Mouse (Mus musculus) B cell, adult (primary cell): ENCODE results near the gene Zrsr1. TPM values are rescaled to one million over a fixed set of nuclear protein-coding genes. Genes with fewer than 3 reads are reported as not detected.

Source experiments
- total RNA-seq: library from RNA; stranded (reverse); gene quantifications from 4 replicates; pipeline ENCODE4 v1.2.4, GENCODE M21; 2023; ENCODE audit not compliant: inconsistent age

Gene Zrsr1
- 37.0 to 61.0 TPM (median 41.1 TPM) in 4 replicates for total RNA-seq

DNA sequence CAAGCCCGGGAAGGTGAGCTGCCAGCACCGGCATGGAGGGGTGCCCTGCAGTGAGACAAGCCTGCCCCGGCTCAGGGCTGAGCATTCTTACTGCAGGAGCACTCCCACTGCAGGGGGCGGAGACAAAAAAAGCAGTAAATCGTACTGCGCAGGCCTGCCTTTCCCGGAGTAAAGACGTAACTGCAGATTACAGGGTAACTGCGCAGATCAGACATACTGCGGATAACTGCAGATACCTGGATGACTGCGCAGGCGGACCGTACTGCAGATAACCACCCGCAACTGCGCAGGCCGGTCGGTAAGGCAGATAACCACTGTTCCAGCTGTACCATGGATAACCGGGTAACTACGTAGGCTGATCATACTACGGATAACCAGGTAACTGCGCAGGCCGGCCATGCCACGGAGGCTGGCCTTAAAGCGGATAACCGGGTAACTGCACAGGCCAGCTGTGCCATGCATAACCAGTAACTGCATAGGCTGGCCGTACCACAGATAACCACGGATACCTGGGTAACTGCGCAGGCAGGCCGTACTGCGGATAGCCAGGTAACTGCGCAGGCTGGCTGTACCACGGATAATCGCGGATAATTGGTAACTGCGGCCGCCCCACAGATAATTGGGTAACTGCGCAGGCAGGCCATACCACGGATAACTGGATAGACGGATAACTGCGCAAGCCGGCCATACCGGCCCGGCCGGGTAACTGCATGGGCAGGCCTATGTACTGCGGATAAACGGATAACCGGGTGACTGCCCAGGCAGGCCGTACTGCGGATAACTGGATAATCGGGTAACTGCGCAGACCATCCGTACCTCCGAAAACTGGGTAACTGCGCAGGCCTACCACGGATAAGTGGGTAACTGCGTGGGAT lies at the start of gene Zrsr1:
TSS of gene Zrsr1 (plus strand) at position 171 of the 875 bp plus-strand sequence.

DNA sequence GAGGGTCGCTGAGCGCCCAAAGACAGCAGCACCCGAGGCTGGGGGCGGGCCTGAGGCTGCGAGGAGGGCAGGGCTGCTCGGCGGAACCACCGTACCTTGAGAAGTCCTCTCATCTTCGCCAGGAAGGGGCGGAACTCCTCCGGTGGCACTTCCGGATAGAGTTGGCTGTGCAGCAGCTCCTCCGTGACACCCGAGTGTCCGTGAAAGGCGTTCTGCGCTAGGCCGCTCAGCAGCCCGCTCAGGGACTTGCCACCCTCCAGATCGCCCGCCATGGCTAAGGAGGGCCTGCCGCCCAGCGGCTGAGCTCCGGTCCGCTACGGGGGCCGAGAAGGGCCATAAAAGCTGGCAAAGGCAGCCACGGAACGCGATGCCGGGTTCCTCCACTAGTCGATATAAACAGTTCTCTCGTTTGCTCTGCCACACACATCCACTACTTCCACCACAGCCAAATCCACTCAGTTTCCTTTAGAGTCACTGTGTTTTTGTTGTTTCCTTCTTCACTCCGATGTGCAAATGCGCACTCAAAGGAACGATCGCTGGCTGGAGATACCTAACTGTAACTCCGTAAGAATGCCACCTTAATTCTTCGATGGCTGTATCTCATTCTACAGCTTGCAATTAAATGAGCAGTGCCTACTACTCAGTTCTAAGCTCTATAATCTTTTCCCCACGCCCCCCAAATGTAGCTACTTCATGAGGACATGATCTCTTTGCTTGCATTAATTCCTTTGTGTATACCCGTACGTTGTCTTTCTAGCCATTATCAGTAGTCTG lies 10.4 kb downstream of the Zrsr1 start, which contains the start of the genes Gm28048 and Commd1:
TSS of gene Gm28048 (minus strand) at position 107 of the 774 bp plus-strand sequence.
TSS of gene Commd1 (minus strand) at position 399 of the 774 bp plus-strand sequence.

DNA sequence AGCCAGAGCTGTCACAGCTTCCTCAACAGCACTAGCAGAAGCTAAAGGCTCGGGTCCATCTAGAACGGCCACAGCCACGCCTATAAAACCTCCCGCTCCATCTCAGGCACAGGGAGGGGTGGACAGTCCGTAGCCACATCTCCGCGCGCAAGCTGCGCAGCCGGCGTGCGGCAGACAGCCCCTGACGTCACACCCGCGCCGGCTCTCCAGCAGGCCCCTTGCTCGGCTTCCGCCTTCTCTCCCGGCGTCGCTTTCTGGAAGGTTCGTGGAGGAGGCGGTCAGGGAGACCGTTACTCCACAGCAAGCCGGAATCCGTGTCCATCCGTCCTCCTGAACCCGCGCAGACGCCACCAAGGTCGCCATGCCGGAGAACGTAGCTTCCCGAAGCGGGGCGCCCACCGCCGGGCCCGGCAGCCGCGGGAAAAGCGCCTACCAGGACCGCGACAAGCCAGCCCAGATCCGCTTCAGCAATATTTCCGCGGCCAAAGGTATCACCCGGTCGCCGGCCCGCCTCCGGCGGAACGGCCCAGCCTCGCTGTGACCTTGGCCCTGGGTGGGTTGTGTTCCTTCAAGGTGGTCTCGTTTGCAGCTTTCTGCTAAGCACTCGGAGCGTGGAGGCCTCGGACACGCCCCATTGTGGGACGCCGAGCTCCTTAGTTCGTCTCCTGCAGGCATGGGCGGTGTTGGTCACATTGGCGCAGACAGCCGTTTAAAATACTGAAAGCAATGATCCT lies 18.8 kb downstream of the Zrsr1 start, which contains the start of gene Cct4:
TSS of gene Cct4 (plus strand) at position 127 of the 734 bp plus-strand sequence.

DNA sequence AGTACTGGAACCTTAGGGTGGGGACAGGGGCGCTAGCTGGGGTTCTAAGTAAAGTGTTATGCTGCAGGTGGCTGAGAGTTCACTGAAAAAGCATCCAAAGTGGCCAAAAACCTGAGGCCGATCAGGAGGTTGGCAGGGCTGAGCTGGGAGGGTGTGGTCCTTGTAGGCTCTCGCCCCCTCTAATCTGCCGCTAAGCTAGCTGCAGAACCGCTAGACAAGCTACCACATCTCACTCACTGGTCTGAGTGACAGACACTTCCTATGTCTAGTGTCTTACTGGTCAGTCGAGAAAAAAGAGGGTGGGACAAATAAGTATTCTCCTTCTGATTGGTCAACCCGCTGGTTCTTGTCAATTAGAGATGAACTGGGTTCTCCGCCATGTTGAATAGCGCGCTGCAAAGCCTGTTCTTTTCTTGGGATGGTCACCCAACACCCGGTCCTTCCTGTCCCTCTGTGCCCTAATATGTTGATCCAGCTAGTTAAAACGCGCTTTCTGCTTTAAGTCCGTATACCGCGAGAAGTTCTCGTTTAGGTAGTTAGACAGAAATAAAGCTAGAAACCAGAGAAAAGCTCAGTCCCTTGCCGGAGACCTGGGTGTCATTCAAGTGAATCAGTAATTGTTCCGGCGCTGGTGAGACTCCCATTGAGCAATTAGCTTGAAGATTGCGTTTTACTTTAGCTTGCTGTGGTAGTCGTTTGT lies 35.8 kb downstream of the Zrsr1 start, which contains the start of gene Fam161a:
TSS of gene Fam161a (plus strand) at position 51 of the 700 bp plus-strand sequence.

Other genes with a start within 250 kb of the Zrsr1 start
- 58.3 to 87.2 TPM (median 73.4 TPM) in 4 replicates for gene B3gnt2, start 111.0 kb upstream of the Zrsr1 start, total RNA-seq
- gene Gm28048, start 10.1 kb downstream of the Zrsr1 start, total RNA-seq, result 38.3 to 48.3 TPM (median 43.8 TPM) in 4 replicates
- gene Commd1, start 10.4 kb downstream of the Zrsr1 start, total RNA-seq, result 38.4 to 46.9 TPM (median 39.3 TPM) in 4 replicates
- 197 to 212 TPM (median 206 TPM) in 4 replicates for gene Cct4, start 18.5 kb downstream of the Zrsr1 start, total RNA-seq
- 4.8 to 5.3 TPM (median 5.0 TPM) in 4 replicates for gene Fam161a, start 35.5 kb downstream of the Zrsr1 start, total RNA-seq